Mouse (Mus musculus) naive thymus-derived CD4-positive, alpha-beta T cell, adult 2 months (primary cell): ENCODE measurements around the gene Ahnak.
A peak's percentile ranks its signal among the peaks of the same experiment; 100 is the strongest.
"Not testable (repeated sequence)": the region's sequence is repeated elsewhere in the genome, so short reads cannot be mapped to it uniquely, and the experiment has no call there.

ENCODE experiments used
- DNase-seq: peaks from one replicate; pipeline ENCODE4 v3.0.0-alpha.2; 2011; ENCODE audit warnings: low read depth

The Ahnak gene

GRCm38 (mm10) chr19:9041074-9041473 is 52.0 kb downstream of the Ahnak start:
- DNase-seq, result peak; percentile 46

- no peak for DNase-seq
These were observed 54.0 kb downstream of the Ahnak start for GRCm38 (mm10) chr19:9043123-9043522.

GRCm38 (mm10) chr19:9044291-9044690 is 55.2 kb downstream of the Ahnak start:
- DNase-seq, result peak; percentile 51

- DNase-seq, result no peak
These were observed 58.3 kb downstream of the Ahnak start for GRCm38 (mm10) chr19:9047207-9047945.

DNA sequence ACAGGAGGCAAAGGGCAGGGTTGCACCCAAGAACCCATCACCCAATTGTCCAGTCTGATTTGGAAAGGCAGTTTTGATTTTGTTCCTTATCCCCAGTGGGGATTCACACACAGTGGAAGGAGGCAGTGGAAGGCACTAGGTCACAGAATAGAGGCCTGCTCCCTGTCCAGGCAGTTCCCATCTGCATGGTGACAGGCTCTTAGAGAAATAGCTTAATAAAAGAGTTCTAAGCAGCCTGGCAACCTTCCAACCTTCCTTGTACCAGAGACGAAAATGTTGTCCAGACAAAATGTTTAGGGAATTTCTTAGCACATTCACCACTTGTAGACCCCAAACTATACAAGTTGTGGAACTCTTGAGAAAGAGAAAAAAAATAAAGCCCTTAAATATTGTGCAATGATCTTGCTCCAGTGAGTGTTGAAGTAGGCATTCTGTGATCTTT is 58.9 kb downstream of the Ahnak start:
- DNase-seq, result no peak

GRCm38 (mm10) chr19:9048981-9049687 is 60.0 kb downstream of the Ahnak start:
- DNase-seq, result no peak

GRCm38 (mm10) chr19:9050294-9051229 is 61.5 kb downstream of the Ahnak start:
- no peak for DNase-seq

GRCm38 (mm10) chr19:9051985-9052384 is 62.9 kb downstream of the Ahnak start:
- DNase-seq, result not testable (repeated sequence)

DNA sequence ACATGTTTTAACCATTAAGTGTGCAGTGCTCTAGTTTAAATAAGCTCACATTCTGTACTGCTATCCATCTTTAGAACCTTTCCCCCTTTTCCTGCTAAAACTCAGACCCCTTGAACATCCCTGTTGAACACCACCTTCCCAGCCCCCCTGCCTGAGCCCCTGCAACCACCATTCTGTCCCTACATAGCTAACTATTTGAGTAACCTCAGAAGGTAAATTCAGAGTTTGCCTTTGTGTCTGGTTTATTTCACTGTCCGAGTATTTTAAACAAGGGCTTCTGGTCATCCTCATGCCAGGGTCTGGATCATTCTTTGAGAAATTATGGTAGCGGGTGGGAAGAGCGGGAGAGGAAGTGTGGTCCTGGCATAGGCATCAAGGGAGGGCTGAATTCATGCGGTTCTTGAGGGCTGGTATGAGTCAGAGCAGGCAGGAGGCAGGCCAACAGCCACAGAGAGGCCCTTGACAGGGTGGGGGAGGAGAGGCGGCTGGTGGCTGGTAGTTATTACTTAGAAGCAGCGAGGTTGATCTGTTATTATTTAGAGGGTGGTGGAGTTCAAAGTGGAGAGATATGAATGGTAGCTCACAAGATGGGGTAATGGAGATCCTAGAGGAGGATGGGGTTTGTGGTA is 63.8 kb downstream of the Ahnak start:
- peak; percentile 57 for DNase-seq

- peak; percentile 88 for DNase-seq
These were observed 66.1 kb downstream of the Ahnak start for GRCm38 (mm10) chr19:9055153-9055552.

GRCm38 (mm10) chr19:9055703-9056355 is 66.7 kb downstream of the Ahnak start:
- peak; percentile 89 for DNase-seq

- DNase-seq, result no peak
These were observed 68.6 kb downstream of the Ahnak start for GRCm38 (mm10) chr19:9057679-9058078.

DNA sequence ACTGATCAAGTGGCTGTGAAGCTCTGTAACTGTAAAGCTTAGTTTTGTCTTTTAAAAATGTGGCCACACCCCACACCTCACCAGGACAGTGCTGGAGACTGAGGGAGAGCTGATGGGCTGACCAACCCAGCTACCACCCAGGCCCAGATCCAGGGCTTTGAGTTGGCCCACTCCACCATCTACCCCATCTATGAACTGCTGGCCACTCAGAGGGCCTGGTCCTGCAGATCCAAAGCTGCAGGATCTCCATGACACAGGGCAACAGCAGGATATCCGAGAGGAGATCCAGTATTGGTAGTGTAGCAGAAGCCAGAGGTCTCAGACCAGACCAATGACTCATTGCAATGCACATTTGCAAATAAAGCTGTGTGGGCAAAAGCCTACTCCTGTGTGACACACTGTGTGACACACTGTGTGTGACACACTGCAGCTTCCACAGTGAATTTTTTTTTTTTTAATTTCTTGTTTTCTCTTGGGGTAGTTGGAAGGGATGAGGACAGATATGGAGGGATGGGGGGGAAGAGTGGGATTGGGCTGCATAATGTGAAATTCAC is 69.3 kb downstream of the Ahnak start:
- no peak for DNase-seq

DNA sequence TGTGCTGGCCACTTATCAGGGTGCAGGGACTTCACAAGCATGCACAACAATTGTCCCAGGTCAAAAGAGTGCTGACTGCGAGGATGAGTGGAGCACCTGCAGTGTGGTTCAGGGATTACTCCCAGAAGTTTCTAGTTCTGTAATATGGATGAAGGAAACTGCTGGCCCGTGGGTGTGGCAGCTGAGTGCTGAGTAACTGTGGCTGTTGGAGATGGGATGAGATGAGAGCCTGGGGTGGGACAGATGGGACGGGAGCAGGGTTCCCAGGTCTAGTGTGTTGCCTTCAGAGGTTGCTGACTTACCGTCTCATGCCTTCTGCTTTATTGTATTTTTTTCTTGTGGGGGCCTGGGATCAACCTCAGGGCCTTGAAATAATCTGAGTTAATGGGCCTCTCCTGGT is 69.9 kb downstream of the Ahnak start:
- no peak for DNase-seq

DNA sequence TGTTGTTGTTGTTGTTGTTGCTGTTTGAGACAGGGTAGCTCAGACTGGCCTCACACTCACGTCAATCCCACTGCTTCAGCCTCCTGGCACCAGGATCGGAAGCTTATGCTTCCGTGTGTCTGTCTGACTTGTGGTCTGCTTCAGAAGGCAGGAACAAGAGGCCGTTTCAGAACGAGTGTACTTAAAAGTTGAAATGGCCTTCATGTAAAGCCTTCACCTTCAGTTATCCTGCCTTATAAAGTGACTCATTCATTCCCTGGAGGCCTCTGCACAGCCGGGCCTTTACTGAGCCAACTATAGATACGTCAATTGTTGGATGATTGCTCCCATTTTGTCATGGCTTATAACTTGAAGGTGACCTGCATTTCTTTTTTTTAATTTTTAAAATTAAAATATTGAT is 70.3 kb downstream of the Ahnak start:
- no peak for DNase-seq

DNA sequence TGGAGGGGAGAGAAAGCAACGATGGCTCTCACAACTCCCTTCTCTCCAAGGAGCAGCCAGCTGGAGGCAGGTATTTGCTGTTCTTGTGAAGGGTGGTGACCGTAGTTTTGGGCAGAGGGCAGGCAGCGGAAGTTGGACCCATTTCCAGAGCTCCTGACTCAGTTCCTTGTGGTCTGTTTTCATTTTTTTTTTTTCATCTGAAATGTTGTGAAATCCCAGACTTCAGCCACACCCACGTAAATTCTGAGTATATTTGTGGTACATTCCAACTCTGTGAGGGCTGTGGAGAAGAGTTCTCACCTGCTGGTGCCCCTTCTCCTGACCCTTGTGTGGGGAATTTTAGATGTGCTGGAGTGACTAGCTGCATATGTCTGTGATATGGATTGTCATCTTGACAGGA is 71.0 kb downstream of the Ahnak start:
- no peak for DNase-seq

DNA sequence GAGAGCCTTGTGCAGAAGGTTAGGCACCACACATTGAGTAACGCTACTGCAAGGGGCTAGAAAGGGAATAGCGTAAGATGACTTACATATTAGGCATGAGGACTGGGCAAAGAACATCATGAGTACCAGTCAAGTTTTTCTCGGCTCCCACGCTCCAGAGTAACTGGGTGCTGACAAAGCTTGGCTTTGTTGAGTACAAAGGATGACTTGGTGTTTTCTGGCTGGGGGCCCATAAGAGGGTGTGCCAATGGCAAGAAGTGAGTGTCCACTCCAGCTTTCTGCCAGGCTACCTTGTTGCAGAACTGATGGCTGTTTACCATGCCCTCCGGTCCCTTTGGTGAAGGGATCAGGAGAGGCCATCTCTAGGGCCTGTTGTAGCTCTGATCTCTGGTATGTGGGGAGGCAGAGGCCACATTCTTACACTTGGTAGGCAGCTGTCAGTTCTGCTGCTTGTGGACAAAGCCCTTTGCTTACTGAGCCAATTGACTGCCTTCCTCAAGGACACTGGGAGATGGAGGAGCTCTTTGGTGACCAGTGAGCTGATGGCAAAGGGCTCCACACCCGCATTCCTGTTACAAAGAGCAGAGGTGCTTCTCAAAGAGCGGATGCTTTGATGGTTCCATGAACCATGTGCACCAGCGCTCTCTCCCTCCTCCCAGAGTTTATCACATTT is 72.3 kb downstream of the Ahnak start:
- DNase-seq, result no peak

- no peak for DNase-seq
These were observed 73.7 kb downstream of the Ahnak start for GRCm38 (mm10) chr19:9062822-9063221.

DNA sequence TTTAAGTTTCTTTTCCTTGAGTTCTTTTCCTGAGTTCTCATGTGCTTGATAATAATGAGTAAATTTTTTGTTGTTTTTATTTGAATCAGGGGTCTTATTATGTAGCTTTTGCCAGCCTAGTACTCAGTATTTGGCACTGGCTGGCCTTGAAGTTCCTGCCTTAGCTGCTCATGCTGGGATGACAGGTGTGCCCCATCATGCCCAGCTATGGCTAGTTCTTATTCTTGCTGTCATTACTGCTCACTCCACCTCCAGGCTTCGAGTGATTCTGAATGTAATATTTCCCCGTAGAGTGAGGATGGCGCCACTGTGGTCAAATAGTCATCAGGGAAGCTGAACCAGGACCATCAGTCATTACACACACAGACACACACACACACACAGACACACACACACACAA is 74.7 kb downstream of the Ahnak start:
- no peak for DNase-seq
